Mouse (Mus musculus) embryonic facial prominence, embryonic 14.5 days (tissue): ENCODE results near the gene Fam178b. TPM values are rescaled to one million over a fixed set of nuclear protein-coding genes. Genes with fewer than 3 reads are reported as not detected.
A peak's percentile ranks its signal among the peaks of the same experiment; 100 is the strongest.

ENCODE experiments used
- ATAC-seq: fragments of 200-750 bp; cut with Nextera tagmentation; 2 replicates; pipeline ENCODE4 v1.8.0; 2017; ENCODE audit warnings: low read depth, moderate number of reproducible peaks, moderate TSS enrichment
- DNase-seq: peaks from one replicate; pipeline ENCODE4 v3.0.0-alpha.2; 2015; ENCODE audit warnings: low spot score
- H3K27ac ChIP-seq: fragments of 300-500 bp; sonication (generic); replicated peaks from 2 replicates; pipeline ENCODE4 v1.5.1; 2014; ENCODE audit warnings: low read depth, mild to moderate bottlenecking, low read length, moderate library complexity
- H3K27me3 ChIP-seq: fragments of 300-500 bp; sonication (generic); replicated peaks from 2 replicates; pipeline ENCODE4 v1.6.1; 2014; ENCODE audit warnings: low read length; ENCODE audit not compliant: control insufficient read depth, insufficient read depth
- H3K36me3 ChIP-seq: fragments of 300-500 bp; sonication (generic); 2 replicates; pipeline ENCODE4 v1.6.1; 2014; ENCODE audit warnings: low read length, mixed read lengths; ENCODE audit not compliant: control insufficient read depth, insufficient read depth
- H3K4me1 ChIP-seq: fragments of 300-500 bp; sonication (generic); 2 replicates; pipeline ENCODE4 v1.6.1; 2014; ENCODE audit warnings: antibody characterized with exemption, low read length; ENCODE audit not compliant: control insufficient read depth, insufficient read depth
- H3K4me2 ChIP-seq: fragments of 300-500 bp; sonication (generic); 2 replicates; pipeline ENCODE4 v1.6.1; 2014; ENCODE audit warnings: low read depth, mild to moderate bottlenecking, low read length, moderate library complexity, mixed read lengths
- H3K4me3 ChIP-seq: fragments of 300-500 bp; sonication (generic); 2 replicates; pipeline ENCODE4 v1.5.1; 2014; ENCODE audit warnings: low read depth, mild to moderate bottlenecking, low read length
- H3K9ac ChIP-seq: fragments of 300-500 bp; sonication (generic); 2 replicates; pipeline ENCODE4 v1.6.1; 2014; ENCODE audit warnings: low read depth, mild to moderate bottlenecking, low read length, moderate library complexity, mixed read lengths
- H3K9me3 ChIP-seq: fragments of 300-500 bp; sonication (generic); 2 replicates; pipeline ENCODE4 v1.6.1; 2016; ENCODE audit warnings: low read length; ENCODE audit not compliant: control insufficient read depth
- WGBS: fragments of 180-500 bp; shearing (Covaris S2); extraction: QIAGEN DNeasy Blood & Tissue Kit; methylation state at CpG from one replicate; pipeline ENCODE4 v1.1.7; 2014; 5-methylcytosine and 5-hydroxymethylcytosine counted together
- polyA plus RNA-seq: library from polyadenylated mRNA; unstranded; fragments of >200 nt; fragmentation: Nextera tagmentation; extraction: Ambion mirVana; gene quantifications from 2 replicates; pipeline ENCODE4 v1.2.1, GENCODE M21; 2014

Gene Fam178b
- polyA plus RNA-seq, 1 experiment from 2014 or later, result 1.6 TPM

DNA sequence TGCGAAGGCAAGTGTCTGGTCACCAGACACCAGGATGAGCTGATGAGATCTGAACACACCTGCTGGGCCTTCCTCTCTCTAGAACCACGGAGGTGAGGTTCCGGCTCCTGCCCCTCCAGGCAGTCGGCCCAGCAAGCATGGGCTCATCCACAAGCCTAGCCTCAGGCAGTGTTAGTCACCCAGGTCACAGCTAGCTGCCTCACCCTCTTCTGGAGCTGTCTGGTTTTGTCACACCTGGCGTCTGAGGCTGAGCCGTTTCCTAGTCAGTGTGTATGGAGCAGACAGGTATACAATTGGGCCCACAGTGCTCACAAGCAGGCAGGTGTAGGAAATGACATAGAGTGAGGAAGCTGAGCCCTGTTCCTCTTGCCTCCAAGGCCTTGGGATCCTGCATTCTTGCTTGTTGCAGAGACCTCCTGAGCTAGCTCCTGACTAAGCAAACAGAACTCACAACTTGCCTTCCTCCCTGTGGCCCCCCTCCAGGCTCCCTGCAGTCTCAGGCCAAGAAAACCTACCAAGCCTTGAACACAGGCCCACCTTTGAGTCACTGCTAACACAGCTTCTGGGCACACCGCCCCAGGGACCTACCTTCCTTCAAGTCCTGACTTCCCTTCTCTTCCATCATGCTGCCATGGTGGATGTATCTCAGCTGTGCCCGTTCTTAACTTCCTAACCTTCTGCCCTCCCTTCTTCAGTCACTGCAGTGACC, 99.4 kb downstream of the Fam178b start:
- Histone ChIP-seq H3K4me1 (peaks cover 34% of the 10 kb centered on the region), H3K9ac (no peak overlapping the region), H3K9me3 (no peaks in the 10 kb centered on the region), H3K27me3 (no peaks in the 10 kb centered on the region), H3K4me3 (no peak overlapping the region), H3K36me3 (no peaks in the 10 kb centered on the region), H3K4me2 (no peak overlapping the region), H3K27ac (no peak overlapping the region)
- no peak for DNase-seq
- ATAC-seq, result no peak
- WGBS, result 72% methylated on average over 8 of the region's 8 CpGs

DNA sequence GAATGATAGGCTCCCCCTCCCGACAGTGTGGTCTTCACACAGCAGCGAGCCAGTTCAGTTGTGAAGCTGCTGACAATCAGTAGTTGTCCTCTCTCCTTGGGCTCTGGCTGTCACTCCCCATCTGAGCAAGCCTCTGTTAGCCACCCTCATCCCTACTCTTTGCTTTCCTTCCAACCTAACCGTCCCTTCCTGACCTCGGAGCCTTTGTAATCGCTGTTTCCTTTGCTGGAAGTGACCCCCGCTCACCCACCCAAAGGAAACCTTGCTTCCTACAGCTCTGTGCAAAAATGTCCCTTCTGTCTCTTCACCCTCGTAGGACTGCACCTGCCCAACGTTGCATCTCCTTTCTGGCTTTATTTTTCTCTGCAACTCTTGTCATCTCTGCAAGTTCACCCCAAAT, 100.8 kb downstream of the Fam178b start:
- DNase-seq, result no peak
- H3K4me3 ChIP-seq, result no peak overlapping the region
- H3K9ac ChIP-seq, result no peak overlapping the region
- no peak for ATAC-seq
- 64% methylated on average over 8 of the region's 8 CpGs for WGBS
- H3K27me3 ChIP-seq, result no peaks in the 10 kb centered on the region
- H3K27ac ChIP-seq, result no peak overlapping the region
- H3K9me3 ChIP-seq, result no peaks in the 10 kb centered on the region
- H3K4me1 ChIP-seq, result peaks cover 25% of the 10 kb centered on the region
- no peaks in the 10 kb centered on the region for H3K36me3 ChIP-seq
- no peak overlapping the region for H3K4me2 ChIP-seq

DNA sequence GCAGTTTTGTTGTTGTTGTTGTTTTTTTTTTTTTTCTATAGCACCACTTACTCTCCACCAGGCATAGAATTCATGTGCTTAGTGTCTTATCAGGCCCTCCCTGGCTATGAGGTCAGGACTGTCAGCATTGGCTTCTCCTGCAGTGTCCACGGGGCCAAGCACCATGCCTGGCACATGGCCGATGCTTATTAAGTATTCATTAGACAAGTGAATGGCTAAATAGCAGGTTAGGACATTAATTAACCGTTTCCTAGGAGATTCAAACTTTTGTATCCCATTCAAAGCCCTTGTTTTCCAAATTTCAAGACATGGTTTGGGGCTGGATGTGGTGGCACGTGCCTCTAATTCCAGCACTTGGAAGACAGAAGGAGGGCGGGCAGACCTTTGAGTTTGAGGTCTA, 101.7 kb downstream of the Fam178b start:
- 73% methylated on average over 5 of the region's 5 CpGs for WGBS
- Histone ChIP-seq H3K4me2 (no peak overlapping the region), H3K9ac (no peak overlapping the region), H3K36me3 (no peaks in the 10 kb centered on the region), H3K27ac (peak overlapping the region; percentile 88), H3K4me3 (no peak overlapping the region), H3K4me1 (peaks cover 25% of the 10 kb centered on the region), H3K27me3 (no peaks in the 10 kb centered on the region), H3K9me3 (no peaks in the 10 kb centered on the region)
- DNase-seq, result no peak
- no peak for ATAC-seq

DNA sequence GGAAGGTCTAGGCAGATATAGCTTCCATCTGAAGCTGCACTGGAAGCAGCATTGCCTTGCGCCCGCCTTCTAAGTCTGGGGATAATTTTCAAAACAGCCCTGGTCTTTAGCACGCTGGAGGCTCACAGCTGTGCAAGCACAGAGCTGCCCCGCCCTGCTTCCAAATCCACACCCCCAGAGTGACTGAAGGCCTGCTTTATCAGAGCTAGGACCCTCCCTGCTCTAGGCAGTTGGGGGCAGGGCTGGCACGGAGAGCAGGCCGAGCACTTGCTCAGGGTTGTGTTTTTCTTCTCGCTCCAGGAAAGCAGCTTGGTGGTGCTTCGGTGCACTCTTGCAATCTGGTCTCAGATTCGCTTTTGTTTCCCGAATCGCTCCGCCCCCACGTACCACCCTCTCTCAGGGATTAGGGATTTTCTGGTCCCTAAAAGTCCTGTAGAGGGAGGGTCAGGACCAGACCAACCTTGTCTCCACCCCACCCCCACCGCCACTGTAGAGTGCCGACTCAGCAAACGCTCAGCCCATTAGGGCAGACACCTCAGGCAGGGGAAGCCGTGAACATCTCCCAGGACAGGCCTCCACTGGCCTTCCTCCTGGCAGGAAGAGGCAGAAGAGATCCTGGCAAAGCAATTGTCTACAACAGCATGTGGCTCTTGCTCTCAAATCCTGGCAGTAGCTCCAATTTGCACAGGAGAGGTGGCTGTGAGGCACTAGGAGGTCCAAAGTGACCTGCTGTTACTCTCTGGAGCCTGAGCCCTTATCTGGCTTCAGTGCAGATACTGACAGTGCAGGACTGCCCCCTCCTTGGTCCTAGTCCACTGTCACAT, 102.4 kb downstream of the Fam178b start:
- peaks cover 29% of the 10 kb centered on the region for H3K4me1 ChIP-seq
- H3K4me3 ChIP-seq, result peak overlapping the region; percentile 16
- H3K27ac ChIP-seq, result peak overlapping the region; percentile 88
- DNase-seq (peak; percentile 95), ATAC-seq (peak; percentile 96)
- no peaks in the 10 kb centered on the region for H3K36me3 ChIP-seq
- WGBS, result 3% methylated on average over 17 of the region's 17 CpGs
- peak overlapping the region; percentile 47 for H3K4me2 ChIP-seq
- H3K9me3 ChIP-seq, result no peaks in the 10 kb centered on the region
- H3K9ac ChIP-seq, result peak overlapping the region; percentile 14
- no peaks in the 10 kb centered on the region for H3K27me3 ChIP-seq

DNA sequence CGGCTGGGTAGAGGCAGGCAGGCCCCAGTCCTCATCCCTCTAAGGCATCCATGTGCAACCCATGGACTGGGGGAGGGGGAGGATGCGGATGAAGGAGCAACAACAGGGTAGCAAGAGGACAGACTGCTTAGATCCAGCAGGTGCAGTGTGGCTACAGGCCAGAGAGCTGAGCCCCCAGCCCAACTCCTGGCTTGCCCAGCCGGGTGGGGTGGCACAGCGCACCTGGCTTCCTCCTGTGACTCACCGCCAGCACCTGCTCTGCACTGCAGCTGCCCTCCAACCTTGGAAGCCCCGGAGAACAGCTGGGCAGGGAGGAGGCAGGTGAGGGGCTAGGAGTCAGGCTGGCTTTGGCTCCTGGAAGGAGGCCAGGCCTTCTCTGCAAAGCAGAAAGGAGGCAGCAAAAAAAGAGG, 103.0 kb downstream of the Fam178b start:
- Histone ChIP-seq H3K27me3 (no peaks in the 10 kb centered on the region), H3K4me2 (peak overlapping the region; percentile 47), H3K4me1 (peaks cover 29% of the 10 kb centered on the region), H3K27ac (peak overlapping the region; percentile 88), H3K9me3 (no peaks in the 10 kb centered on the region), H3K9ac (peak overlapping the region; percentile 14), H3K4me3 (no peak overlapping the region), H3K36me3 (no peaks in the 10 kb centered on the region)
- ATAC-seq (peak; percentile 76), DNase-seq (no peak)
- WGBS, result 11% methylated on average over 6 of the region's 6 CpGs

GRCm38 (mm10) chr1:36576991-36577675, 105.8 kb downstream of the Fam178b start:
- Histone ChIP-seq H3K27me3 (no peaks in the 10 kb centered on the region), H3K4me3 (no peak overlapping the region), H3K4me2 (no peak overlapping the region), H3K9me3 (no peaks in the 10 kb centered on the region), H3K4me1 (peaks cover 46% of the 10 kb centered on the region), H3K36me3 (no peaks in the 10 kb centered on the region), H3K9ac (no peak overlapping the region), H3K27ac (no peak overlapping the region)
- ATAC-seq (no peak), DNase-seq (no peak)
- WGBS, result 55% methylated on average over 6 of the region's 6 CpGs

GRCm38 (mm10) chr1:36575347-36575746, 107.6 kb downstream of the Fam178b start:
- Histone ChIP-seq H3K4me3 (no peak overlapping the region), H3K4me1 (peaks cover 35% of the 10 kb centered on the region)
- WGBS, result 56% methylated on average over 6 of the region's 6 CpGs

DNA sequence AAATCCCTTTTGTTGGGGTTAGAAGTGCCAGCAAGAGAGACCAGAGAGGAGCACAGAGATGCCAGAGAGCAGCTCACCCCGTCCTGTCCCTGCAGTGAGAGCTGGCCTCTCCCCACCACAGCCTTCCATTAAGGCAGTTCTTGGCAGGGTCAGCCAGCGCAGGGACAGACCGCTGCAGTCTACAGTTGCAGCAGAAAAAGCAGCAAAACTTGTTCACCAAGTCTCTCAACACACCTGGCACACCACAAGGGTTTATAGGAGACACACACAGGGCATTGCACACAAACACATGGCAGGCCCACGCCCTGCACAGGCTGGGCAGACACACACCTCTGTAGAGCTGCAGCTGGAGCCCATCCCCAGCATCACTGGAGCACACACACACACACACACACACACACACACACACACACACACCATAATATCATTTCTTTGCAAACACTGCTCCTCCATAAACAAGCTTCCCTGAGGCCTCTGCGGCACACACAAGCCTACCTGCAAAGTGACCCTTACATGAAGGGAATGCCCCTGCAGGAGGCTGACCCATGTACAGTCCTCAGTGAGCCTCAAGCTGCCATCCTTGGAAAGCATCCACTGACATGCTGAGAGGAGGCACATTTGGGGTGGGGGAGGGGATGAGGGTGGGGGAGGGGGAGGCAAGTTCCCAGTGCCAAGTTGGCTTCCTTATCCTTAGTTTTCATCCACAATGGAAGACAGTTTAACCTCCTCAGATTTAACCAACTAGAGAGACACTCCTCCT, 108.6 kb downstream of the Fam178b start:
- Histone ChIP-seq H3K9me3 (no peaks in the 10 kb centered on the region), H3K9ac (no peak overlapping the region), H3K27me3 (no peaks in the 10 kb centered on the region), H3K4me2 (no peak overlapping the region), H3K4me1 (peaks cover 33% of the 10 kb centered on the region), H3K4me3 (no peak overlapping the region), H3K36me3 (no peaks in the 10 kb centered on the region), H3K27ac (0 out of 2 replicates have a peak overlapping the region, but pooled peaks have one; percentile 18)
- DNase-seq, result peak; percentile 75
- 70% methylated on average over 5 of the region's 5 CpGs for WGBS
- ATAC-seq, result peak; percentile 50; the same call in 1 of the 2 replicates

More at GRCm38 (mm10) chr1:36575347-36575746, 107.6 kb downstream of the Fam178b start:
- no peak overlapping the region for H3K9ac ChIP-seq
- H3K27me3 ChIP-seq, result no peaks in the 10 kb centered on the region
- H3K9me3 ChIP-seq, result no peaks in the 10 kb centered on the region
- H3K4me2 ChIP-seq, result no peak overlapping the region
- H3K27ac ChIP-seq, result no peak overlapping the region
- ATAC-seq, result no peak
- no peak for DNase-seq
- H3K36me3 ChIP-seq, result no peaks in the 10 kb centered on the region
